Mouse (Mus musculus) limb, embryonic 13.5 days (tissue): Measurements from ENCODE around the gene 1700009N14Rik. TPM values are rescaled to one million over a fixed set of nuclear protein-coding genes. Genes with fewer than 3 reads are reported as not detected.

ENCODE experiments used
- ATAC-seq: fragments of 200-750 bp; cut with Nextera tagmentation; 2 replicates; pipeline ENCODE4 v1.8.0; 2017; ENCODE audit warnings: low read depth, moderate number of reproducible peaks, moderate TSS enrichment; ENCODE audit not compliant: low FRiP score
- H3K27ac ChIP-seq: fragments of 300-500 bp; sonication (generic); 2 replicates; pipeline ENCODE4 v1.5.1; 2015; ENCODE audit warnings: inconsistent platforms, mild to moderate bottlenecking, moderate library complexity
- H3K27me3 ChIP-seq: fragments of 300-500 bp; sonication (generic); 2 replicates; pipeline ENCODE4 v1.6.1; 2015; ENCODE audit warnings: mild to moderate bottlenecking, inconsistent platforms
- H3K36me3 ChIP-seq: fragments of 300-500 bp; sonication (generic); 2 replicates; pipeline ENCODE4 v1.6.1; 2015; ENCODE audit warnings: inconsistent platforms, mild to moderate bottlenecking, moderate library complexity
- H3K4me1 ChIP-seq: fragments of 300-500 bp; sonication (generic); 2 replicates; pipeline ENCODE4 v1.6.1; 2015; ENCODE audit warnings: inconsistent platforms
- H3K4me2 ChIP-seq: fragments of 300-500 bp; sonication (generic); replicated peaks from 2 replicates; pipeline ENCODE4 v1.6.1; 2015; ENCODE audit warnings: inconsistent platforms, mild to moderate bottlenecking, moderate library complexity
- H3K4me3 ChIP-seq: fragments of 300-500 bp; sonication (generic); 2 replicates; pipeline ENCODE4 v1.5.1; 2015; ENCODE audit warnings: moderate library complexity, mild to moderate bottlenecking, inconsistent platforms
- H3K9ac ChIP-seq: fragments of 300-500 bp; sonication (generic); 2 replicates; pipeline ENCODE4 v1.6.1; 2015; ENCODE audit warnings: mild to moderate bottlenecking, inconsistent platforms
- H3K9me3 ChIP-seq: fragments of 300-500 bp; sonication (generic); 2 replicates; pipeline ENCODE4 v1.6.1; 2016; ENCODE audit warnings: inconsistent platforms
- WGBS: fragments of 180-500 bp; shearing (Covaris S2); methylation state at CpG from one replicate; pipeline ENCODE4 v1.1.7; 2015; 5-methylcytosine and 5-hydroxymethylcytosine counted together
- polyA plus RNA-seq: library from polyadenylated mRNA; unstranded; fragments of >200 nt; fragmentation: Nextera tagmentation; extraction: Ambion mirVana; gene quantifications from 2 replicates; pipeline ENCODE4 v1.2.1, GENCODE M21; 2015

The 1700009N14Rik gene
- polyA plus RNA-seq: 0.11 TPM in 1 of 2 replicates, not detected in the other

- H3K9ac ChIP-seq: no peak within 1 kb of the TSS
- no peak for ATAC-seq
- no peaks in the 10 kb centered on the region for H3K27me3 ChIP-seq
- no peak within 1 kb of the TSS for H3K4me2 ChIP-seq
- H3K27ac ChIP-seq: no peak within 1 kb of the TSS
- no peaks in the 10 kb centered on the region for H3K9me3 ChIP-seq
- WGBS: 68% methylated on average over 3 of the region's 3 CpGs
- no peak within 1 kb of the TSS for H3K4me3 ChIP-seq
- H3K36me3 ChIP-seq: no peaks in the 10 kb centered on the region
- no peaks in the 10 kb centered on the region for H3K4me1 ChIP-seq
Measured at GRCm38 (mm10) chr4:39450069-39450468, at the start of gene 1700009N14Rik. Gene 1700009N14Rik (plus strand): TSS chr4:39450295.

GRCm38 (mm10) chr4:39437870-39438367 is 12.2 kb upstream of the 1700009N14Rik start:
- Histone ChIP-seq H3K27me3 (no peaks in the 10 kb centered on the region), H3K4me3 (no peak overlapping the region), H3K36me3 (no peaks in the 10 kb centered on the region), H3K4me2 (no peak overlapping the region), H3K9ac (no peak overlapping the region), H3K9me3 (no peaks in the 10 kb centered on the region), H3K27ac (no peak overlapping the region), H3K4me1 (no peaks in the 10 kb centered on the region)
- WGBS: 77% methylated on average over 2 of the region's 2 CpGs
- ATAC-seq: no peak

GRCm38 (mm10) chr4:39474291-39474690 is 24.2 kb downstream of the 1700009N14Rik start:
- Histone ChIP-seq H3K27ac (no peak overlapping the region), H3K9me3 (no peaks in the 10 kb centered on the region), H3K36me3 (no peaks in the 10 kb centered on the region), H3K9ac (no peak overlapping the region), H3K4me1 (no peaks in the 10 kb centered on the region), H3K27me3 (no peaks in the 10 kb centered on the region), H3K4me3 (no peak overlapping the region), H3K4me2 (no peak overlapping the region)
- 80% methylated on average over 2 of the region's 2 CpGs for WGBS
- ATAC-seq: no peak

GRCm38 (mm10) chr4:39486393-39486792 is 36.3 kb downstream of the 1700009N14Rik start:
- H3K36me3 ChIP-seq: no peaks in the 10 kb centered on the region
- H3K4me2 ChIP-seq: no peak overlapping the region
- 81% methylated on average over 8 of the region's 8 CpGs for WGBS
- H3K9me3 ChIP-seq: no peaks in the 10 kb centered on the region
- H3K27ac ChIP-seq: no peak overlapping the region
- H3K27me3 ChIP-seq: no peaks in the 10 kb centered on the region
- no peak for ATAC-seq
- no peak overlapping the region for H3K4me3 ChIP-seq
- H3K4me1 ChIP-seq: no peaks in the 10 kb centered on the region
- no peak overlapping the region for H3K9ac ChIP-seq

- no peak for ATAC-seq
- no peak overlapping the region for H3K4me3 ChIP-seq
- H3K4me1 ChIP-seq: no peaks in the 10 kb centered on the region
- H3K4me2 ChIP-seq: no peak overlapping the region
- H3K36me3 ChIP-seq: no peaks in the 10 kb centered on the region
- H3K27me3 ChIP-seq: no peaks in the 10 kb centered on the region
- no peak overlapping the region for H3K9ac ChIP-seq
- WGBS: 71% methylated on average over 1 of the region's 1 CpGs
- H3K27ac ChIP-seq: no peak overlapping the region
- no peaks in the 10 kb centered on the region for H3K9me3 ChIP-seq
Measured at GRCm38 (mm10) chr4:39493596-39493995, 43.5 kb downstream of the 1700009N14Rik start.

- Histone ChIP-seq H3K36me3 (no peaks in the 10 kb centered on the region), H3K4me2 (no peak overlapping the region), H3K4me1 (no peaks in the 10 kb centered on the region), H3K9me3 (no peaks in the 10 kb centered on the region), H3K27me3 (no peaks in the 10 kb centered on the region), H3K9ac (no peak overlapping the region), H3K4me3 (no peak overlapping the region), H3K27ac (no peak overlapping the region)
- 83% methylated on average over 1 of the region's 1 CpGs for WGBS
- ATAC-seq: no peak
Measured at GRCm38 (mm10) chr4:39495875-39496274, 45.8 kb downstream of the 1700009N14Rik start.
